Mouse (Mus musculus) kidney, postnatal 36 days (tissue): ENCODE results near the gene Gosr2.
A peak's percentile ranks its signal among the peaks of the same experiment; 100 is the strongest.

ENCODE experiments used
- DNase-seq, 2 experiments: peaks; one replicate each; pipeline ENCODE4 v3.0.0; 2021 to 2022; ENCODE audit warnings: mixed read lengths in 2 of 2

Gosr2 gene

GRCm38 (mm10) chr11:103688271-103688979 lies 9.3 kb downstream of the Gosr2 start:
- DNase-seq: no peak

GRCm38 (mm10) chr11:103686706-103687105 lies 11.0 kb downstream of the Gosr2 start:
- no peak for DNase-seq

GRCm38 (mm10) chr11:103685261-103685736 lies 12.4 kb downstream of the Gosr2 start:
- peak in 1 of 2 experiments; percentile 21 for DNase-seq

GRCm38 (mm10) chr11:103683667-103684334 lies 13.9 kb downstream of the Gosr2 start:
- no peak for DNase-seq

GRCm38 (mm10) chr11:103677042-103677441 lies 20.7 kb downstream of the Gosr2 start:
- peak; percentile 77 to 85 for DNase-seq

- peak; percentile 59 to 73 for DNase-seq
These were observed 22.1 kb downstream of the Gosr2 start for GRCm38 (mm10) chr11:103675556-103675955.

- no peak for DNase-seq
These were observed 30.7 kb downstream of the Gosr2 start for GRCm38 (mm10) chr11:103666907-103667426.

GRCm38 (mm10) chr11:103666181-103666906 lies 31.4 kb downstream of the Gosr2 start:
- DNase-seq: no peak

- no peak for DNase-seq
These were observed 32.0 kb downstream of the Gosr2 start for GRCm38 (mm10) chr11:103665695-103666094.

GRCm38 (mm10) chr11:103663119-103663518 lies 34.6 kb downstream of the Gosr2 start:
- DNase-seq: no peak

GRCm38 (mm10) chr11:103662546-103662945 lies 35.2 kb downstream of the Gosr2 start:
- DNase-seq: no peak

GRCm38 (mm10) chr11:103661863-103662262 lies 35.8 kb downstream of the Gosr2 start:
- no peak for DNase-seq

- DNase-seq: no peak
These were observed 39.5 kb downstream of the Gosr2 start for GRCm38 (mm10) chr11:103658189-103658588.

GRCm38 (mm10) chr11:103656520-103656919 lies 41.2 kb downstream of the Gosr2 start:
- peak; percentile 27 to 83 for DNase-seq

- no peak for DNase-seq
These were observed 44.2 kb downstream of the Gosr2 start for GRCm38 (mm10) chr11:103653359-103653965.

- no peak for DNase-seq
These were observed 46.3 kb downstream of the Gosr2 start for GRCm38 (mm10) chr11:103651426-103651825.

GRCm38 (mm10) chr11:103649983-103650493 lies 47.7 kb downstream of the Gosr2 start:
- DNase-seq: no peak

GRCm38 (mm10) chr11:103649301-103649982 lies 48.3 kb downstream of the Gosr2 start, which contains the start of gene Rprml:
Gene Rprml (plus strand): TSS chr11:103649570.
- peak in 1 of 2 experiments; percentile 14 for DNase-seq

- no peak for DNase-seq
These were observed 49.0 kb downstream of the Gosr2 start for GRCm38 (mm10) chr11:103648656-103649055.

- no peak for DNase-seq
These were observed 49.6 kb downstream of the Gosr2 start for GRCm38 (mm10) chr11:103647921-103648620.

- DNase-seq: no peak
These were observed 51.4 kb downstream of the Gosr2 start for GRCm38 (mm10) chr11:103646301-103646700.
